Mouse (Mus musculus): ENCODE measurements around the gene Zfp764. TPM values are rescaled to one million over a fixed set of nuclear protein-coding genes. Genes with fewer than 3 reads are reported as not detected.

The Zfp764 gene
- polyA plus RNA-seq (2012; rRNA removed) = 1.1 and 1.2 TPM in 2 replicates

GRCm38 (mm10) chr7:127406002-127406987 is at the start of gene Zfp764:
Zfp764 (minus strand) TSS chr7:127406822.

GRCm38 (mm10) chr7:127448521-127449300 is 42.1 kb upstream of the Zfp764 start, which contains the start of gene Zfp689:
Zfp689 (minus strand) TSS chr7:127449158.

GRCm38 (mm10) chr7:127421388-127422191 is 15.0 kb upstream of the Zfp764 start, which contains the start of gene Zfp688:
Zfp688 (minus strand) TSS chr7:127422068.

GRCm38 (mm10) chr7:127393157-127393943 is 13.3 kb downstream of the Zfp764 start, which contains the start of gene E430018J23Rik:
E430018J23Rik (minus strand) TSS chr7:127393629.

GRCm38 (mm10) chr7:127386641-127387392 is 19.8 kb downstream of the Zfp764 start, which contains the start of gene 9130019O22Rik:
9130019O22Rik (minus strand) TSS chr7:127387166.

GRCm38 (mm10) chr7:127375271-127376245 is 31.1 kb downstream of the Zfp764 start, which contains the start of gene Zfp747:
Zfp747 (minus strand) TSS chr7:127376050.

Other genes starting within 250 kb of the Zfp764 start
- gene Cd2bp2, start 210.8 kb downstream of the Zfp764 start, polyA plus RNA-seq (2012; rRNA removed) = 31.0 and 35.9 TPM in 2 replicates
- 13.4 and 15.2 TPM in 2 replicates for gene Tbc1d10b, start 198.4 kb downstream of the Zfp764 start, polyA plus RNA-seq (2012; rRNA removed)
- gene Mylpf, start 197.9 kb downstream of the Zfp764 start, polyA plus RNA-seq (2012; rRNA removed) = 16.2 and 46.6 TPM in 2 replicates
- gene Zfp553, start 173.8 kb downstream of the Zfp764 start, polyA plus RNA-seq (2012; rRNA removed) = 3.4 and 3.5 TPM in 2 replicates
- gene Sept1, start 173.7 kb downstream of the Zfp764 start, polyA plus RNA-seq (2012; rRNA removed) = 15.1 and 15.2 TPM in 2 replicates
- 19.1 and 19.2 TPM in 2 replicates for gene Zfp771, start 162.5 kb downstream of the Zfp764 start, polyA plus RNA-seq (2012; rRNA removed)
- gene Dctpp1, start 146.1 kb downstream of the Zfp764 start, polyA plus RNA-seq (2012; rRNA removed) = 56.0 and 63.0 TPM in 2 replicates
- gene Sephs2, start 132.8 kb downstream of the Zfp764 start, polyA plus RNA-seq (2012; rRNA removed) = 42.7 and 50.6 TPM in 2 replicates
- gene Itgal, start 110.6 kb downstream of the Zfp764 start, polyA plus RNA-seq (2012; rRNA removed) = 5.5 and 7.7 TPM in 2 replicates
- gene Zfp768, start 61.2 kb downstream of the Zfp764 start, polyA plus RNA-seq (2012; rRNA removed) = 3.8 and 4.1 TPM in 2 replicates
- 1.4 and 1.5 TPM in 2 replicates for gene Zfp747, start 30.8 kb downstream of the Zfp764 start, polyA plus RNA-seq (2012; rRNA removed)
- gene 9130019O22Rik, start 19.7 kb downstream of the Zfp764 start, polyA plus RNA-seq (2012; rRNA removed) = 0.59 and 0.69 TPM in 2 replicates
- 1.1 and 1.3 TPM in 2 replicates for gene E430018J23Rik, start 13.2 kb downstream of the Zfp764 start, polyA plus RNA-seq (2012; rRNA removed)
- gene Zfp688, start 15.2 kb upstream of the Zfp764 start, polyA plus RNA-seq (2012; rRNA removed) = 5.8 and 6.8 TPM in 2 replicates
- gene Zfp689, start 42.3 kb upstream of the Zfp764 start, polyA plus RNA-seq (2012; rRNA removed) = 1.4 and 1.7 TPM in 2 replicates
- 20.4 and 21.6 TPM in 2 replicates for gene Prr14, start 52.8 kb upstream of the Zfp764 start, polyA plus RNA-seq (2012; rRNA removed)
- 4.4 and 9.0 TPM in 2 replicates for gene Fbrs, start 72.4 kb upstream of the Zfp764 start, polyA plus RNA-seq (2012; rRNA removed)
- 2.9 and 3.8 TPM in 2 replicates for gene Srcap, start 105.2 kb upstream of the Zfp764 start, polyA plus RNA-seq (2012; rRNA removed)
- 5.3 and 6.2 TPM in 2 replicates for gene Gm42715, start 112.8 kb upstream of the Zfp764 start, polyA plus RNA-seq (2012; rRNA removed)
- 1.3 TPM in 2 replicates for gene Tmem265, start 154.6 kb upstream of the Zfp764 start, polyA plus RNA-seq (2012; rRNA removed)
- 24.1 and 27.6 TPM in 2 replicates for gene Phkg2, start 166.5 kb upstream of the Zfp764 start, polyA plus RNA-seq (2012; rRNA removed)
- gene Ccdc189, start 181.8 kb upstream of the Zfp764 start, polyA plus RNA-seq (2012; rRNA removed) = 4.3 and 5.0 TPM in 2 replicates
- gene Rnf40, start 181.9 kb upstream of the Zfp764 start, polyA plus RNA-seq (2012; rRNA removed) = 14.6 and 16.3 TPM in 2 replicates
- gene Zfp629, start 209.0 kb upstream of the Zfp764 start, polyA plus RNA-seq (2012; rRNA removed) = 1.7 and 1.9 TPM in 2 replicates